Mouse (Mus musculus) macrophage (primary cell): ENCODE results near the gene Mapk1ip1. TPM values are rescaled to one million over a fixed set of nuclear protein-coding genes. Genes with fewer than 3 reads are reported as not detected.
A peak's percentile ranks its signal among the peaks of the same experiment; 100 is the strongest.

Experiments
- H3K27ac ChIP-seq: fragments of 350-480 bp; formaldehyde crosslinking; 2 replicates; pipeline ENCODE4 v1.9.0; 2021
- H3K36me3 ChIP-seq: fragments of 350-480 bp; formaldehyde crosslinking; 2 replicates; pipeline ENCODE4 v1.9.0; 2021; ENCODE audit errors: inconsistent target
- H3K4me3 ChIP-seq: fragments of 350-480 bp; formaldehyde crosslinking; 2 replicates; pipeline ENCODE4 v1.9.0; 2021; ENCODE audit errors: inconsistent target
- H3K79me2 ChIP-seq: fragments of 350-480 bp; formaldehyde crosslinking; 2 replicates; pipeline ENCODE4 v1.9.0; 2021; ENCODE audit errors: inconsistent target
- WGBS: methylation state at CpG from one replicate; pipeline ENCODE4 v1.1.7; 2026; ENCODE audit warnings: inconsistent platforms; ENCODE audit not compliant: missing documents; 5-methylcytosine and 5-hydroxymethylcytosine counted together
- polyA plus RNA-seq: library from polyadenylated mRNA; stranded (reverse); fragments of 250-400 nt; gene quantifications from 3 replicates; pipeline ENCODE4 v1.2.4, GENCODE M21; 2018; ENCODE audit warnings: inconsistent platforms

Mapk1ip1 gene
- polyA plus RNA-seq, 1 experiment from 2014 or later, result 14.9 TPM

- 84% methylated on average over 7 of the region's 7 CpGs for WGBS
- Histone ChIP-seq H3K27ac (no peak overlapping the region), H3K36me3 (no peaks in the 10 kb centered on the region), H3K79me2 (peaks cover 85% of the 10 kb centered on the region), H3K4me3 (no peak overlapping the region)
Measured at GRCm38 (mm10) chr7:138848028-138848920, 2.2 kb upstream of the Mapk1ip1 start.

- Histone ChIP-seq H3K4me3 (peak overlapping the region; percentile 61), H3K36me3 (no peaks in the 10 kb centered on the region), H3K79me2 (peaks cover 77% of the 10 kb centered on the region), H3K27ac (no peak overlapping the region)
- WGBS, result 52% methylated on average over 13 of the region's 13 CpGs
Measured at GRCm38 (mm10) chr7:138847316-138848027, 1.4 kb upstream of the Mapk1ip1 start.

- H3K4me3 ChIP-seq, result peak overlapping the region; percentile 61
- WGBS, result 0% methylated on average over 59 of the region's 61 CpGs
- H3K36me3 ChIP-seq, result no peaks in the 10 kb centered on the region
- no peak overlapping the region for H3K27ac ChIP-seq
- H3K79me2 ChIP-seq, result peaks cover 68% of the 10 kb centered on the region
Measured at GRCm38 (mm10) chr7:138846502-138846991, 474 bp upstream of the Mapk1ip1 start.

GRCm38 (mm10) chr7:138845111-138845510, 962 bp downstream of the Mapk1ip1 start:
- 44% methylated on average over 8 of the region's 8 CpGs for WGBS
- Histone ChIP-seq H3K4me3 (peak overlapping the region; percentile 76), H3K36me3 (no peaks in the 10 kb centered on the region), H3K27ac (peak overlapping the region; percentile 68; the same call in 1 of the 2 replicates), H3K79me2 (peaks cover 54% of the 10 kb centered on the region)

GRCm38 (mm10) chr7:138843421-138843820, 2.7 kb downstream of the Mapk1ip1 start:
- no peaks in the 10 kb centered on the region for H3K36me3 ChIP-seq
- no peak overlapping the region for H3K27ac ChIP-seq
- 96% methylated on average over 4 of the region's 4 CpGs for WGBS
- peaks cover 37% of the 10 kb centered on the region for H3K79me2 ChIP-seq
- no peak overlapping the region for H3K4me3 ChIP-seq

- no peak overlapping the region for H3K4me3 ChIP-seq
- H3K27ac ChIP-seq, result no peak overlapping the region
- peaks cover 19% of the 10 kb centered on the region; the same call in 1 of the 2 replicates for H3K79me2 ChIP-seq
- peaks cover 2% of the 10 kb centered on the region; the same call in 1 of the 2 replicates for H3K36me3 ChIP-seq
- 79% methylated on average over 3 of the region's 3 CpGs for WGBS
Measured at GRCm38 (mm10) chr7:138841436-138842151, 4.5 kb downstream of the Mapk1ip1 start.

GRCm38 (mm10) chr7:138840594-138841021, 5.5 kb downstream of the Mapk1ip1 start:
- Histone ChIP-seq H3K27ac (no peak overlapping the region), H3K79me2 (peaks cover 19% of the 10 kb centered on the region; the same call in 1 of the 2 replicates), H3K4me3 (no peak overlapping the region), H3K36me3 (peaks cover 12% of the 10 kb centered on the region; the same call in 1 of the 2 replicates)
- WGBS, result 72% methylated on average over 4 of the region's 4 CpGs

GRCm38 (mm10) chr7:138835028-138835427, 11.0 kb downstream of the Mapk1ip1 start:
- WGBS, result 80% methylated on average over 3 of the region's 3 CpGs
- no peaks in the 10 kb centered on the region for H3K79me2 ChIP-seq
- no peak overlapping the region for H3K27ac ChIP-seq

GRCm38 (mm10) chr7:138827812-138828211, 18.3 kb downstream of the Mapk1ip1 start:
- Histone ChIP-seq H3K79me2 (no peaks in the 10 kb centered on the region), H3K4me3 (no peak overlapping the region), H3K36me3 (no peaks in the 10 kb centered on the region), H3K27ac (no peak overlapping the region)
- 21% methylated on average over 11 of the region's 11 CpGs for WGBS

More at GRCm38 (mm10) chr7:138835028-138835427, 11.0 kb downstream of the Mapk1ip1 start:
- no peak overlapping the region for H3K4me3 ChIP-seq
- peaks cover 12% of the 10 kb centered on the region; the same call in 1 of the 2 replicates for H3K36me3 ChIP-seq

- H3K4me3 ChIP-seq, result no peak overlapping the region
- no peak overlapping the region for H3K27ac ChIP-seq
- 62% methylated on average over 19 of the region's 19 CpGs for WGBS
- H3K79me2 ChIP-seq, result no peaks in the 10 kb centered on the region
- no peaks in the 10 kb centered on the region for H3K36me3 ChIP-seq
Measured at GRCm38 (mm10) chr7:138824995-138825756, 20.9 kb downstream of the Mapk1ip1 start.

- 79% methylated on average over 6 of the region's 6 CpGs for WGBS
- Histone ChIP-seq H3K27ac (no peak overlapping the region), H3K36me3 (no peaks in the 10 kb centered on the region), H3K79me2 (no peaks in the 10 kb centered on the region), H3K4me3 (no peak overlapping the region)
Measured at GRCm38 (mm10) chr7:138824423-138824822, 21.6 kb downstream of the Mapk1ip1 start.

- no peak overlapping the region for H3K27ac ChIP-seq
- 63% methylated on average over 4 of the region's 4 CpGs for WGBS
- H3K36me3 ChIP-seq, result no peaks in the 10 kb centered on the region
- H3K4me3 ChIP-seq, result no peak overlapping the region
- no peaks in the 10 kb centered on the region for H3K79me2 ChIP-seq
Measured at GRCm38 (mm10) chr7:138818314-138818713, 27.8 kb downstream of the Mapk1ip1 start.

- H3K79me2 ChIP-seq, result no peaks in the 10 kb centered on the region
- no peak overlapping the region for H3K4me3 ChIP-seq
- no peak overlapping the region for H3K27ac ChIP-seq
- 88% methylated on average over 11 of the region's 11 CpGs for WGBS
- H3K36me3 ChIP-seq, result no peaks in the 10 kb centered on the region
Measured at GRCm38 (mm10) chr7:138813213-138813875, 32.7 kb downstream of the Mapk1ip1 start.
